Mouse (Mus musculus) monocyte, adult 2 months (primary cell): ENCODE measurements around the gene Prex1.
A peak's percentile ranks its signal among the peaks of the same experiment; 100 is the strongest.

Experiments used
- DNase-seq, 2 experiments: peaks; one replicate each; pipeline ENCODE4 v3.0.0; 2022; ENCODE audit warnings: low spot score in 2 of 2, low read depth in 1 of 2

Gene Prex1

DNA sequence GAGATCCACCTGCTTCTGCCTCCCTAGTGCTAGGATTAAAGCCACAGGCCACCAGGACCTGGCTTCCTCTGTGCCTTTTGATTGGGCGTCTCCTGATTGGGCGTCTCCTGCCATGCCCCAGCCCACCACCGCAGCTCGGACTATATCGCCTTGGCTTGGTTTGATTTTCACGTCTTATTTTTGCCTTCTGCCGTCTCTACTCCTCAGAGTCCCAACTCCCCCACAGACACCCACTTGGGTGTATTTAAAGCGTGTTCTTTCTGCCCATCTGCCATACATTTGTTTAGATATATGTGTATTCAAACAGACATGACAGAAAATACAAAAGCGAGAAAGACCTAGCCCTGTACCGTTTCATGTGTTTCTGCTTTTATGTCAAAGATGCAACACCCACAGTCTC lies 14.2 kb upstream of the Prex1 start:
- no peak for DNase-seq

DNA sequence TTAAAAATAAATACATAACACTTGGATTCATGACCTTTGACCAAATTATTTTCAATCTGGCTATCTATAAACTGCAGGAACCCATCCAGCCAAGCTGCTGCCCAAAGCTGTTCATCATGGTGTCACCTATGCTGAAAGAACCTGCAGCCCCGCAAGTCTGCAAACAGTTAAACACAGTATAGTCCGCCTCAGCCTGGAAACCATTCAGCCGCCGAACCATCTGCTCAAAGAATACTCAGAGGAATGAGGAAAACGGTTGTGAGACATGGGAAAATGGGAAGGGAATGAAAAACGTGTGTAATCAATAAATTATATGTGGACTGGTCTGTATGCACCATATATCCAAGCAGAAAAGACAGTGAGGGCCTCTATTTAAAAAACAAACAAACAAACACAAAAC lies 13.3 kb upstream of the Prex1 start:
- no peak for DNase-seq

DNA sequence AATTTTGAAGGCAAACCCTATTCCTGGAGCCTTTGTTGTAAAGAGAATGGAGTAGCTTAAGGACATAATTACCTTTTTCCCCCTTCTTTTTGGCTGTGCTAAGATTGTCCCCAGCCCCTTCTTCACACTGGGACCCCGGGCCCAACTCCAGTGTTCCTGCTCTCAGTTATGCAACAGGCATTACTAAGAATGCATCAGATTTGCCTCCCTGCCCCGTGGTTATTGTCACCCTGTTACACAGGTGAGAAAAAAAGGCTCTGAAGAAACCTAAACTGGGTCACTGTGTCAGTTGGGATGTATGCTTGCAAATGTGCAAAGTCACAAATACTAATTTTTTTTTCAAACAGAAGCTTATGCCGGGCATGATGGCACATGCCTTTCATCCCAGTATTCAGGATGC lies 6.8 kb upstream of the Prex1 start:
- no peak for DNase-seq

DNA sequence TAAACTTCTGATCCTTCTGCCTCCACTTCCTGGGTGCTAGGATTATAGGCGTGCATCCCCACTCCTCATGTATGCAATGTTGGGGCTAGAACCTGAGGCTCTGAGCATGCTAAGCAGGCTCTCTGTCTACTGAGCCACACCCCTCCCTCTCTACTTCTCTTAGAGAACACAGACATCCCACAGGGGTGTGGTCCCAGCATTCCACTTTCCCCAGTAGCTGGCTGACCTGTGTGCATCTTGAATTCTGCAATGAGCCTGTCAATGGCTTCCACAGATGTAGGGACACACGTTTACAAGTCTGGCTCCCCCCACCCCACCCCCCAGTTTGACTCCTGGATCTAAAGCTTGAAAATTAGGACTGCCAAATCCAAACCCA lies 6.3 kb upstream of the Prex1 start:
- no peak for DNase-seq

DNA sequence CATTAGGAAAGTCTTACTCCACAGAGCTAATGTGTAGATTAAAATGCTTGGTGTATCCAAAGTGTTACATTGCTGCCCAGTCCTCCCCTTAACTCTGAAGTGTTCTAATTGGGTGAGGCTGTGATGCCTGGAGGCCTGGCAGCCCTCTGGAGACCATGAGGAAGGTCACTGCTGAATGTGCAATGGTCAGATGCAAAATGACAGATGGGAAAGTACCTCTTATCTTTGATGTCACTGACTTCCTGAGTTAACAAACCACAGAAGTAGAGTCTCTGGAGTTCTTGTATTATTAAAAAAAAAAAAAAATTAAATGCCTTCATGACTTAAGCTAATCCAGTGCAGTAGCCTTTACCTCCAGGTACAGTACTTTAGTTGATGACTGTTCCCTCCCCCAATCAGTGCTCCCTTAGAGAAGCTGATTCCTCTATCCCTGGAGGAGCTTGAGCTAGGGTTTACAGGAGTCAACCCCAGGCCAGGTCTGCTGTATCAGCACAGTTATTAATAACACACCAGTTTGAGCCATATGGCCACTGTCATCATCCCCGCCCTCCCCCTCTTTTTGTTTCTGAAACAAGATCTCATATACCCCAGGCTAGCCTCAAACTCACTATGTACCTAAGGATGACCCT lies 5.8 kb upstream of the Prex1 start:
- DNase-seq, result no peak

DNA sequence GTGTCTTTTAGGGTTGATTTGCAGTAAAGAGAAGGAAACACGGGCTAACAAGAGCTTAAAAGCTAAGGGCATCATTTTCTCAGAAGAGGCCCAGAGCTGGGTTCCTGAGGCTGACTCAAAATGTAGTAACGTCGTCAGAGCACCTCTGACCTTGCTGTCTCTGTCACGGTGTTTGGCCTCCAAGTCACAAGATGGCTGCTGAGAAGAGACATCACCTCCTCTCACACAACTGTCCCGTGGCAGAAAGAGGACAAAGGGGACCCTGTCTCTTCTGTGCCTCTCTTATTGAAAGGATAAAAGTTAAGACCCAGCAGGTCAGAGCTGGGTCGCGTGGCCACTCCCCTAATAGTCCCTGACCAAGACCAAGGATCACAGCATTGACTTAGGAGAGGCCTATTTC lies 2.4 kb upstream of the Prex1 start:
- DNase-seq, result no peak

DNA sequence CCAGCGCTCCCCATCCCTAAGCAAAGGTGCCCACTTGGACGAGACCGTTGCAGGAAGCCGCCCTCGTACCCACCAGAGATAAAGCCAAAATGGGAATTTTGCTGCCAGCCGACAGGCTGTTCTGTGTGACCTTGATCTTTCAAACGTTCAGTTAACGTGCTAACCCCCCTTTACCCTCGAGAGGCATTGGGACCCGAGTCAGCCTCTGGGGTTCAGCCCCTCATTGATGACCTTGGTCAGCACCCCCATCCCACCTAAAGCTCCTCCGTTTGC lies 731 bp upstream of the Prex1 start:
- DNase-seq, result no peak

DNA sequence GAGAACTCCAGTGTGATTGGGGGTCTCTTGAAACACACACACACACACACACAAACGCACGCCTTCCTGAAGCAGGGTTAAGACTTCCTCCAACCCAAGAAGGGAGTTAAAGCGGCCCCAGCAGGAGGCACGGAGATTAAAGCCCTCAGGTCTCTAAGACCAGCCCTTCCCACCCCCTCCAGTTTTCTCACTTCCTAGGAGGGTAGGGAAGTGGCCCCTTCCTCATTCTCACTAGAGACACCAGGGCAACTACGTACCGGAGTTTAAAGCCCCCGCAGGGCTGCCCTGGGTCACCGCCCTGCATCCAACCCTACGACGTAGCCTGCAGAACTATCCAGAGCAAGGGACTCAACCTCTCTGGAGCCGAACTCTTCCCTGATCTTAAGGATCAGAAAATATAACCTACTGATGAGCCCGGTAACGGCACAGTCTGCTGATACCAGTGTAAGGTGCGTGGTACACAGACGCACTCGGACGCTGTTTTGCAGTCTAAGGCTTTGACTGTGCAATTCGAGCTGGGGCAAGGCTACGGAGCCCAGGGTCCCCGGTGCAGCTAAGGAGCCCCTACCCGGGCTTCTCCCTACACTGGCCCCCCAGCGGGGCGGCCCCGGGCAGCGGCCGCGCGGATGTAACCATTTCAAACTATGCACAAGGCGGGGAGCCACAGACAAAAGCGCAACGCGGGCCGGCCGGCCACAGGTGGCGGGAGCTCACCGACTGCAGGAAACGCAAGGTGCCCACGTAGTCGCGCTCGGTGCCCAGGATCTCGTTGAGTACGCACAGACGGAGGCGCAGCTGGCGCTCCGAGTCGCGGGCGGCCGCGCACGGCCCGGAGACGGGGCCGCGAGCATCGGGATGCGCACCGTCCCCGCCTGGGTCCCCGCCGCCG lies 587 bp downstream of the Prex1 start:
- peak; percentile 22 to 58 for DNase-seq

DNA sequence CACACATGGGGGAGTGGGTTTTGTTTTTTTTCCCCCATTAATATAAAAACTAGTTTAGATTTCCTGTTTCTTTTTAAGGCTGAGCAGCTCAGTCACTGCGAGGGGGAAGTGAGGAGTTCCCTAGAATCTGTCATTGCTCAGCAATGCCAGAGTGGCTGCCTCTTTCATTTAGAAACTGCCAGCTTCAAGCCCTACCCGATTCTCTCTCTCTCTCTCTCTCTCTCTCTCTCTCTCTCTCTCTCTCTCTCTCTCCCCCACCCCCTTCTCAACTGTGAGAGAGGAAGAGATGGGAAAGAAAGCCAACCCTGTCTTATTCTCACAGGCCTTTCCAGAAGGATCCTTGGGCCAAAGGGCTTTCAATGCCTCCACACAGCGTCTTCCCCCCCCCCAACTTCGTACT lies 1.3 kb downstream of the Prex1 start:
- no peak for DNase-seq

DNA sequence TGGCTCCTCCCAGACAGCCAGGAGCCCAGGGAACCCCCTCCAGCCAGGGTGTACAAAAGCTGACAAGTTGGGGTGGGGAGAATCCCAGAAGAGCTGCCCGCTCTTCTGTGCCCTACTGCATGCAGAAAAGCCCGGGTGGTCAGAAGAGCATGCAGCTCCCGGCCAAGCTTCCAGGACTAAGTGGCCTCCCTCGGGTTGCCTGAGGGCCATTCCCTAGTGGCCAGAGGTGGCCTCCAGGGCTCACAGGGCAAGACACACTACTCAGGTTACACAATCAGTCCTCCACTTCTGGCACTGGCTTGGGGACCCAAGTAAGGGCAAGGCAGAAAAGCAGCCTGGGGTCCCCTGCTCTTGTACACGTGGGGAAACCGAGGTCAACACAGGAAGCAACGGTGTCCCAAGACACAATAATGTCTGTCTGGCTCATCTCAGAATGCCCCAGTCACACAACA lies 1.9 kb downstream of the Prex1 start:
- DNase-seq, result no peak

DNA sequence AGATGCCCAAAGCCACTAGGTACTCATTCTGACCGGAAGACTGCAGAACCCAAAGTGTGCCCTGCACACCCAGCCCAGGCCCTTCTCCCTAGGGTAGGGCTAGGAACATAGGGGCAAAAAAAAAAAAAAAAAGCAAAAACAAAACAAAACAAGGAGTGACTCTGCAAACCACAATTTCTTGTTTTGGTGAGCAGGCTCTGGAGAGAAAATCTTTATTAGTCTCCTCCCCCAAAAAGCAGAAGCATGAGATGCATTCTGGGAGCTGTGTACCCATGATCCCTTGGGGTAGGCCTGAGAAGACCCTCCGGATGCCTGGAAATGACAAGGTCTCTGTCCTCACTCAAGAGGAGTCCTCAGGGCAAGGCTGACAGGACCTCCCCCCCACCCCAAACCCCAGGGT lies 3.7 kb downstream of the Prex1 start:
- DNase-seq, result no peak

DNA sequence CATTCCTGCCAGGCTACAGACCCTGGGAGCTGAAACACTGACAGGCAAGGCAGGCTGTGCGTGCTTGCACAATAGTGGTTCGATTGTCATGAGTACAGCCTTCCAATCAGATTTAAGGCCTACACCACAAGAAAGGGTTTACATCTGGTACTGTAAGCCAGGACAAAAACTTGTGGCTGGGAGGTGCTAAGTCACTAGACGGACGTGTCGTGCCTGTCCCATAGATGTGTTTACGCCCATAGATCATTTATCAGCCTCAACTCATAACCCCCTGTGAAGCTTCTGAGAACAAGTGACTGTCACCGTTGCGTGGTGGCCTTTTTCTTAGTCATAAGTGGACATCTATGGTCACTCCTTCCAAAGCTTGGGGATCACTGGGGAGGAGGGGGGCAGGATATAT lies 5.3 kb downstream of the Prex1 start:
- DNase-seq, result no peak

DNA sequence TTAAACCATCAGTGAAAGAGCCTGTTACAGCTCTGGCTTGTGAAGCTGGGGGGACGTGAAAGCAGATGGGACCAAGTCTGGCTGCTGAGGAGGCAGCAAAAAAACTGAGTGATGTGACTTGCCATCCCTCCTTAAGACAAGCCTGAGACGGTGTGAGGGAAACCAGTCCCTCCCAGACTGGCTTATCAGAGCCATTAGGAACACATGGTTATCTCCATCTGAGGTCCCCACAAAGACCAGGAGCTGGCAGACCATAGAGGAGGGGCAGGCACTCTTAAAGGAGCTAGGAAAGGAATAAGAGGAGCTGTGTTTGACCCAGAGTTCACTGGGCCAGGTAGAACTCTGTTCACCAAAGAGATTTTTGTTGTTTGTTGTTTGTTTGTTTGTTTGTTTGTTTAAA lies 7.1 kb downstream of the Prex1 start:
- no peak for DNase-seq

DNA sequence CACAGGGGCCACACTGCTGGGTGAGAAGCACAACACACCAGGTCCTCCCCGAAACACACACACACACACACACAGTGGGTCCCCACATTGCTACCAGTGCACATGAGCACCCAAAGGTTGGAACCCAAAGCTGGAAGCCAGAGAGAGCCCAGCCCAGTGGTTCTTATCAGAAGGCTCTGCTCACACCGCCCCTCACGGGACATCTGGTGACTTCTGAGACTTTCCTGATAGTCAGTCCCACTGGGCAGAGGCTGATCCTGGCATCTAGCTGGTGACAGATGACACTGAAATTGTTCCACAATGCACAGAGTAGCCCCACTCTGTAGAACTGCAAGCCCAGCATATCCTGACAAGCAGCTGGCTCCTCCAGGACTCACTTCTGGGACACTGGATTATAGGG lies 10.1 kb downstream of the Prex1 start:
- DNase-seq, result no peak

DNA sequence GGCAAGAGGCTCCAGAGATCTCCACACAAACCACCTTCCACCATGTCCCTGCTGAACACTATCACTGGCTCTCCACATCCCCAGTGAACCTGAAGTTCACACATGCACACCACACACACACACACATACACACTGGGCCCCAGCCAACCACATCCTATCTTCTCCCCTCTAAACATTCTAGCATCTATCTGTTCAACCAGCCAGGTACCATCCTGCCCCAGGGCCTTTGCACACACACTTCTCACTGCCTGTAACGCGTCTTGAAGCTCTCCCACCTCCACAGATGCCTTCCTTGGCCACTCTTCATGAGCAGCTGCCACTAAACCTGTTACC lies 11.6 kb downstream of the Prex1 start:
- no peak for DNase-seq

DNA sequence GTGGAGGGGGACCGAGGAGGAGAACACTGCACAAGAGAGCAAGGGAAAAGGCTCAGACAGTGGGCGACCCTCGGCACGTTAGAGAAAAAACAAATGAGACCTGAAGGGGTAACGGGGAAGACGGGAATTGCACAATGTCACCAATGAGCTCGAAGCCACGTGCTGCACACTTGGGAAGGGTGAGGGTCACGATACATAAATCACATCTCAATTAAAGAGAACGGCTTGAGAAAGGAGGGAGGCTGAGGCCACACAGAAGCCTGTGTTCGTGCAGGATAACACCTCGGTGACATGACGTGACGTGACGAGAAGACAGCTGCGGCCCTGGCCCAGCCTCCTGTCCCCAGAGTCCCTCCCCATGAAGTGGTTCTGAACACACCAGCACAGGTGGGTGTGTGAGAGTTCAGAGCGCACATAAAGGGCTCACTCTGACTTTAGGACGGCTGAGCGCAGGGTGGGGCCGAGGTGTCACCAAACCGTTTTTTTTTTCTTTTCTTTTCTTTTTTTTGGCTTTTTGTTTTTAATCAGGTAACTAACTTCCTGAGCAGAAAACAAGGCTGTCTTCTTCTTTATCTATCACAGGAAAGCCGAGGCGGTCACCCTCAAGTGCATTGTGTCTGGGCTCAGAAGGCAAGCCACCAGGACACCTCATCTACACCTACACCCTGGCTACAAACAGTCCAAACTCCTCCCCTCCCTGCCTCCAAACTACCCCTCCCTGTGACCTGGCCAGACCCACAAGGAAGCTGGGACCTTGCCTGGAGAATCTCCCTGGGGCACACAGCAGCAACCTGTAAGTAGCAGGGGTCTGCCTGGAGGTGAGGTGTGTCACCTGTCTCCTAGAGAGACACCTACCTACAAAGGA lies 12.2 kb downstream of the Prex1 start:
- DNase-seq, result no peak

DNA sequence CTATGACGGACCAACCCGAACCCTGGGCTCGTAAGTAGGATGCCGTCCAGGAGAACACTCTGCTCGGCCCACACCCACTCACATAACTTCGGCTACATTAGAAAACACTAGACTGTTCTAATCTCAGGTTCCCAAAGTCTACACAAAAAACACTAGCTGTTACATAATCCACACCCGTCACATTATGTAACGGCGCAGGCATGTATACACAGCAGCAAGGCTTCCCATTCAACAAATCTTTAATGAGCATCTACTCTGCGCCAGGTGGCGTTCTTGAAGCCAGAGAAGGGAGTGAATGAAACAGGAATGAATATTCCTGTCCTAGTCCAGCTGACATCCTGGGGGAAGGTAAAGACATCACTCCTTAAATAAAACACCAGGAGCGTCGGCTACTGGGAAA lies 12.9 kb downstream of the Prex1 start:
- DNase-seq, result no peak

DNA sequence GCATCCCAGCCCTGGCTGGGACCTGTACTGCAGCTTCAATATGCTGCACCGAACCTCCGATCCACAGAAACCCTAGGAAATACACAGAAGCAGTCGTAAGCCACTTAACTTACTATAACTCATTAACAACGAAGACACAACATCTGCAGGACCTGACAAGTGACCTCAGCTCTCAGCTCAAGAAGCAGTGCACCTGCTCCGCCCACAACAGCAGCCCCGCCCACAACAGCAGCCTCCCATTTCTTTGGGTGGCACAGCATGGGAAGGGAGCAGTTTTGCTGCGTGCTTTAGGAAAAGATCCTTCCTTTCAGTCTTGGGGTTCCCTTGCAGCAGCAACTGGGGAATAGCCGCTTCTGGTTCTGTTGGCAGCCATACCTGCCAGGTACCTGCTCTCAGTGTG lies 13.5 kb downstream of the Prex1 start:
- DNase-seq, result no peak

DNA sequence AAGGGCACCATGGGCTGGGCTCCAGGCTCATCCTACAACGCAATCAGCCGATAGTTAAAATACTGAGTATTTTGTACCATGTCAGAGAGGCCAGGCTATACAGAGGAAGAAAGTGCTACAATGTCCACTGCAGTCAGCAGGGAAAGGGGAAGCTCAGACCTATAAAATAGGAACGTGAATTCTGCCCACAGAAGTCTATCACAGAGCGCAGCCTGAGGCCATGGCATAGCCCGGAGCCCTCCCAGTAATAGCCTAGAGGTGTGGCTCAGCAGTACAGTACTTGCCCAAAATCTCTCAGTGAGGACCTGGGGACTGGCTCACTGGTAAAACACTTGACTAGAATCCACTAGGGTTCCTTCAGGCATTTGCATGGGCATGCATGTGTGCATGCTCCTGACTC lies 14.1 kb downstream of the Prex1 start:
- peak in 1 of 2 experiments; percentile 40 for DNase-seq

DNA sequence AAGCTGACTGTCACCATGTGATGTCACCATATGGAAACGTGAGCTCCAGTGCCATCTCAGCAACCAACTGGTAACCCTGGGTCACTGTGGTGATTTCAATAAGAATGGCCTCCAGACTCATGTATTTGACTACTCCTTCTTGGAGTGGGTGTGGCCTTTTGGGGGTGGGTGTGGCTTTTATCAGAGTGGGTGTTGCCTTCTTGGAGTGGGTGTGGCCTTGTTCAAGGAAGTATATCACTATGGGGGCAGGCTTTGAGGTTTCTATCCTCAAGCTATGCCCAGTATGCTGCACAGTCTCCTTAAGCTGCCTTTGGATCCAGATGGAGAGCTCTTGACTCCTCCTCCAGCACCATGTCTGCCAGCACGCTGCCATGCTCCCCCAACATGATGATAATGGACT lies 19.0 kb downstream of the Prex1 start:
- no peak for DNase-seq

DNA sequence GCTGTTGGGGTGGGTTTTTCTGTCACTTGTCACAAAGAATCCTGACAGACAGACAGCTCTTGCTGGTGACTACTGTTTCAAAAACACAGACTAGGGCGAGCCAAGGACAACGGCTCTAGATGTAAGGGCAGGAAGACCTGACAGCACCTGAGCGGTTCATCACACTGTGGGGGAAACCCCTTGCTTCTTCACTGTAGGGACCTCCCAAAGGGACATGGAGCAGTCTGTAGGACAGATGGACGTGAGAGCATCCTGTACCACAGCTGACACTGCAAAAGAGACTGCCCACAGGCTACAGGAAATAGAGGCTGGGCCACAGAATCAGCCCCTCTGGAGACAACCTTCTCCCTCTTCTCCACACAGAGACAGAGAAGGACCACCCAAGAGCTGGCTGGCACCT lies 20.2 kb downstream of the Prex1 start:
- DNase-seq, result no peak
